Mouse (Mus musculus) spleen, adult 10 weeks (tissue): ENCODE results near the gene Olfr945. TPM values are rescaled to one million over a fixed set of nuclear protein-coding genes. Genes with fewer than 3 reads are reported as not detected.

Source experiments
- polyA plus RNA-seq: library from polyadenylated mRNA; stranded (reverse); fragments of 350-450 nt; fragmentation: Illumina TruSeq; extraction: RNeasy Lipid Tissue Mini Kit (QIAGEN cat#74804); gene quantifications from one replicate; pipeline ENCODE4 v1.2.3, GENCODE M21; 2015; ENCODE audit warnings: low replicate concordance; ENCODE audit not compliant: insufficient read depth

Gene Olfr945
- polyA plus RNA-seq: not detected

GRCm38 (mm10) chr9:39276718-39277117 lies at the start of gene Olfr945:
Gene Olfr945 (minus strand): TSS chr9:39276818.

GRCm38 (mm10) chr9:39325945-39326344 lies 49.3 kb upstream of the Olfr945 start, which contains the start of gene Olfr948:
Gene Olfr948 (minus strand): TSS chr9:39326045.

GRCm38 (mm10) chr9:39249894-39250293 lies 26.7 kb downstream of the Olfr945 start, which contains the start of gene Olfr1537:
Gene Olfr1537 (minus strand): TSS chr9:39249994.

Other genes starting within 250 kb of the Olfr945 start
- not detected for gene Olfr937, start 211.9 kb downstream of the Olfr945 start, polyA plus RNA-seq
- not detected for gene Olfr938, start 197.9 kb downstream of the Olfr945 start, polyA plus RNA-seq
- gene Olfr27, start 148.7 kb downstream of the Olfr945 start, polyA plus RNA-seq: not detected
- gene Olfr943, start 110.5 kb downstream of the Olfr945 start, polyA plus RNA-seq: not detected
- gene Olfr944, start 74.9 kb downstream of the Olfr945 start, polyA plus RNA-seq: not detected
- not detected for gene Olfr1537, start 26.8 kb downstream of the Olfr945 start, polyA plus RNA-seq
- gene Olfr948, start 49.2 kb upstream of the Olfr945 start, polyA plus RNA-seq: not detected
- not detected for gene Olfr951, start 110.6 kb upstream of the Olfr945 start, polyA plus RNA-seq
- not detected for gene Olfr952, start 150.3 kb upstream of the Olfr945 start, polyA plus RNA-seq
- not detected for gene Olfr954, start 179.9 kb upstream of the Olfr945 start, polyA plus RNA-seq
- gene Olfr955, start 195.1 kb upstream of the Olfr945 start, polyA plus RNA-seq: not detected
- not detected for gene Olfr44, start 217.2 kb upstream of the Olfr945 start, polyA plus RNA-seq
- gene Olfr957, start 239.0 kb upstream of the Olfr945 start, polyA plus RNA-seq: not detected